Mouse (Mus musculus) bone marrow, adult 2 months (tissue): ENCODE results near the gene Rab15. TPM values are rescaled to one million over a fixed set of nuclear protein-coding genes. Genes with fewer than 3 reads are reported as not detected.
A peak's percentile ranks its signal among the peaks of the same experiment; 100 is the strongest.

Experiments used
- H3K27ac ChIP-seq: fragments of 200-500 bp; 2 replicates; pipeline ENCODE4 v1.5.1; 2012; ENCODE audit warnings: low read depth, mild to moderate bottlenecking, control low read depth, inconsistent platforms, low read length; ENCODE audit not compliant: control insufficient read depth, poor library complexity, insufficient read depth
- H3K4me1 ChIP-seq: fragments of 200-500 bp; 2 replicates; pipeline ENCODE4 v1.6.1; 2011; ENCODE audit warnings: low read length; ENCODE audit not compliant: control insufficient read depth, insufficient read depth
- H3K4me3 ChIP-seq: fragments of 200-500 bp; replicated peaks from 2 replicates; pipeline ENCODE3; 2011; ENCODE audit warnings: mild to moderate bottlenecking, low read depth, low read length, control low read depth; ENCODE audit not compliant: control insufficient read depth
- CTCF ChIP-seq: fragments of 200-500 bp; IDR thresholded peaks from 2 replicates; pipeline ENCODE4 v1.5.1; 2011; ENCODE audit warnings: low read length, control low read depth; ENCODE audit not compliant: control insufficient read depth, insufficient read depth
- POLR2A ChIP-seq: fragments of 200-500 bp; IDR thresholded peaks from 2 replicates; pipeline ENCODE4 v1.6.1; 2011; ENCODE audit warnings: low read depth, mild to moderate bottlenecking, control low read depth, low read length, borderline replicate concordance; ENCODE audit not compliant: control insufficient read depth
- WGBS: fragments of 180-500 bp; shearing (Covaris S2); methylation state at CpG from one replicate; pipeline ENCODE4 v1.1.7; 2018; 5-methylcytosine and 5-hydroxymethylcytosine counted together
- polyA plus RNA-seq: library from polyadenylated mRNA; stranded (reverse); fragments of >200 nt; gene quantifications from 2 replicates; pipeline ENCODE4 v1.2.4, GENCODE M21; 2011; ENCODE audit warnings: low replicate concordance; ENCODE audit not compliant: missing spikeins, insufficient read depth, insufficient read length

Rab15 gene
- polyA plus RNA-seq, 1 experiment = 2.4 TPM

GRCm38 (mm10) chr12:76814120-76814519 lies 8.6 kb downstream of the Rab15 start:
- H3K27ac ChIP-seq = no peak overlapping the region
- H3K4me1 ChIP-seq = peaks cover 1% of the 10 kb centered on the region; the same call in 1 of the 2 replicates
- 57% methylated on average over 2 of the region's 2 CpGs for WGBS
- TF ChIP-seq POLR2A = no peak
- no peak for TF ChIP-seq CTCF
- no peak overlapping the region for H3K4me3 ChIP-seq

DNA sequence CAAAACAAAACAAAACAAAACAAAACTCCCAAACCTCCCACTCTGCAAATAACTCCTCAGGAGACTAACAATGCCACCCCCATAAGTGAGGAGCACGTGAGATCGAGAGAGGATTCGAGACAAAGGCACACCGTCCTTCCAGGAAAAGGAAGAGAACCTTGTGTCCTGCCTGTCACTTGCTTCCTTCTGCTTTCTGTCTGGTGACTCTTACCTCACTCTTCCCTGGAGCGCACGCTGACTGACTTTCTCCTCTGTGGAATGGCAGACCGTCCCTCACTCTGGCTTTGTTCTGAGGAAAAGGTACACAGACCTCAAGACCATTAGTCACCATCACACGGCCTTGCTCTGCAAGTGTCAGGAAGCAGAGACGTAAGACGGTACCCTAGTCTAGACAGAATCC lies 9.2 kb downstream of the Rab15 start:
- Histone ChIP-seq H3K4me3 (no peak overlapping the region), H3K27ac (no peak overlapping the region), H3K4me1 (peaks cover 1% of the 10 kb centered on the region; the same call in 1 of the 2 replicates)
- TF ChIP-seq POLR2A = no peak
- no peak for TF ChIP-seq CTCF
- WGBS = 20% methylated on average over 10 of the region's 10 CpGs

DNA sequence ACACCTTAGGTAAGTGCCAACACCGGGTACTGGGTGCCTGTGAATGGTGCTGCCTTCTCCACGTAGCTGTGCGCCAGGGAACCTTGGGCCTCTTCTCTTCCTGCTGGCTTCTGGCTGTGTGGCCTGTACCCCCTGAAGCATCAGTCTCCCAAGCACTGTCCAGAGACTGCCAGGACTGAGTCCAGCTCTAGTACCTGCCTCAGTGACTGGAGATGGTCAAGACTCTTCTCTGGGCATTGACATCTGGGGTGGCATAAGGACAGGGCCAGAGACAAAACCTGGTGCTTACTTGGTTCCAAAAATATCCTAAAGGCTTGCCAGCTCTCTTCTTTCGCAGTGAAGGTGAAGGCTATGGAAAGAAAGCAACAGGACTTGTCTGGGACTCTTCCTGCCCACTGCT lies 11.7 kb downstream of the Rab15 start:
- 82% methylated on average over 4 of the region's 4 CpGs for WGBS
- H3K27ac ChIP-seq = no peak overlapping the region
- no peak for TF ChIP-seq POLR2A
- no peak for TF ChIP-seq CTCF
- H3K4me1 ChIP-seq = peaks cover 1% of the 10 kb centered on the region; the same call in 1 of the 2 replicates
- H3K4me3 ChIP-seq = no peak overlapping the region

GRCm38 (mm10) chr12:76810491-76810890 lies 12.2 kb downstream of the Rab15 start:
- H3K27ac ChIP-seq = no peak overlapping the region
- no peak overlapping the region for H3K4me3 ChIP-seq
- TF ChIP-seq POLR2A (no peak), CTCF (no peak)
- peaks cover 1% of the 10 kb centered on the region; the same call in 1 of the 2 replicates for H3K4me1 ChIP-seq
- WGBS = 76% methylated on average over 5 of the region's 5 CpGs

- no peaks in the 10 kb centered on the region; the same call in 1 of the 2 replicates for H3K4me1 ChIP-seq
- WGBS = 74% methylated on average over 10 of the region's 10 CpGs
- H3K4me3 ChIP-seq = no peak overlapping the region
- TF ChIP-seq POLR2A (no peak), CTCF (no peak)
- no peak overlapping the region for H3K27ac ChIP-seq
Measured at GRCm38 (mm10) chr12:76807796-76808195, 14.9 kb downstream of the Rab15 start.

DNA sequence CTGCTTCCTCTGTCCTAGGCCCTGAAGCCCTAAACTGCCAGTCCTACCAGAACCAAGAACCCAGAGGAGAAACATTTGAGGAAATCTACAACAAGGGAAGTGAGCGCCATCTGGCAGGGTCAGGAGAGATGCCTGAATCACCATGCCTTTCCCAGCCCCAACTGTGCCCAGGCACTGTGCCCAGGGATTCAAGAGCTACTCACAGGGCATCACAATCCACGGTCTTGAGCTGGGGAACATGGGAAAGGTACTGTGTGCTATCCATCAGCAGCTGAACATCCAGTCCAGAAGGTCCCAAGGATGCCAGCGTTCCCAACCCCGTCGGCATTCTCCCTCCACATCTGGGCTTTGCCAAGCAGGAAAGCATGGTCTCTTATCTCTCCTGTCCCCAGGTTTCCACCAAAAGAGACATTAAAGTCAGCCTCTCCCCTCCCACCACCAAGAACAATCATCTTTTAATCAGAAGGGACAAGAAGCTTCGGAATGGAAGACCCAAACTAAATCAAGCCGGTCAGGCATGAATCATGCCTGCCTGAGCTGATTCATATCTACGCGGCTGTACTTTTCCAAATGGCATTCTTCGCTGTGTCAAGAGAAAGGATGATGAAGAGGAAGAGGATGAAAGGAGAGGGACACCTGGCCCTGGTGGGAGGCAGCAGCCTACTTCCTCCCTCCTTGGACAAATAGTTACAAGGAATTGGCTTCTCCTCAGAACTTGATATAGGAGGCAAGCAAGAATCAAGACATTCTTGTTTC lies 17.5 kb downstream of the Rab15 start:
- no peak overlapping the region for H3K4me3 ChIP-seq
- H3K27ac ChIP-seq = no peak overlapping the region
- TF ChIP-seq CTCF = no peak
- TF ChIP-seq POLR2A = no peak
- WGBS = 86% methylated on average over 10 of the region's 10 CpGs
- H3K4me1 ChIP-seq = no peaks in the 10 kb centered on the region; the same call in 1 of the 2 replicates

DNA sequence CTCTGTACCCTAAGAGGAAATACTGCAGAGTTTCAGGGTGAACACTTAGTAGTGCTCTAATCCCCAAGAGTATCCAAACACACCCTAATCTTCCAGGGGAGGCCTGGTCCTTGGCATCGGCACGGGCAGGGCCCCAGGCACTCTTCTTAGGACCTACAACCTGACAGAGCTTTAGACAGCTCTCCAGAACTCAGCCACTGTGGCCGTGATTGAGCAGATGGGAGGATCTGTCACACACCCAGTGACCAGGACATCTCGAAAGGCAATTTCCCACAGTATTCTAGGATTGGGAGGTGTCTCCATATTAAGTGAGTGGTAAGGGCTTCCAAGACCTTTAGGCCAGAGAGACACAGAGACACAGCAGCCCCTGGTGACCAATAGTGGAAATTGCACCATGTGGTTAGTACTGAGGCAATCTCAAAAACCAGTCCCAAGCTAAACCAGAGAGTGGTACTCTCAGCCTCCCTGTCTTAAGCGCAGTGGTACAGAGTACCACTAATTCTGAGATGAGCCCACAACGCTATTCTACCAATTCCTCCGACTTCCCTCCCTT lies 18.9 kb downstream of the Rab15 start:
- WGBS = 55% methylated on average over 7 of the region's 7 CpGs
- TF ChIP-seq CTCF (peak; percentile 39; the same call in 1 of the 2 replicates), POLR2A (no peak)
- Histone ChIP-seq H3K4me1 (no peaks in the 10 kb centered on the region), H3K4me3 (no peak overlapping the region), H3K27ac (no peak overlapping the region)

DNA sequence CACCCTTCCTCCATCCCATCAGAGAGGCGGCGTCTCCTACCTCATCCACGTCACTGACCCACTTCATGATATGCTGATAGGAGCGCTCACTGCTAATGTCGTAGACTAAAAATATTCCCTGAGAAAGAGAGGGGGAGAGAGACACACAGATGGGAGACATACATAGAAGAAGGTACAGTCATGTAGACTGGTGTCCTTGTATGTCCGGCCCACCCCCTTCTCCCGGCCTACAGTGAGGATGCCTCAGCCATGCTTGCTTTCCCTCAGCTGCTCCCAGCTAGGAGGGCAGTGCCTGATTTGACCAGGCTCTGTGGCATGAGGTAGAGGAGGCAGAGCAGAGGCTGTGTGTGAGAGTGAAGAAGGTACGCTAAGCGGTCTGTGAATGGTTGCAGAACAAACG lies 19.7 kb downstream of the Rab15 start:
- TF ChIP-seq POLR2A = no peak
- TF ChIP-seq CTCF = no peak
- WGBS = 92% methylated on average over 10 of the region's 10 CpGs
- H3K4me1 ChIP-seq = no peaks in the 10 kb centered on the region
- no peak overlapping the region for H3K4me3 ChIP-seq
- H3K27ac ChIP-seq = no peak overlapping the region
